Mouse (Mus musculus): ENCODE results near the gene Lmntd1. TPM values are rescaled to one million over a fixed set of nuclear protein-coding genes. Genes with fewer than 3 reads are reported as not detected.

Gene Lmntd1
- polyA plus RNA-seq (2015; fragmentation: Nextera tagmentation; extraction: Ambion mirVana), result 0.50 and 0.83 TPM in 2 replicates

GRCm38 (mm10) chr6:145614219-145614618 is at the start of gene Lmntd1:
Lmntd1 (minus strand) TSS chr6:145614319.
- Histone ChIP-seq H3K9me3 (no peaks in the 10 kb centered on the region), H3K36me3 (no peaks in the 10 kb centered on the region), H3K4me3 (no peak within 1 kb of the TSS), H3K9ac (replicated peaks) (no peak within 1 kb of the TSS), H3K27me3 (no peaks in the 10 kb centered on the region), H3K4me1 (no peaks in the 10 kb centered on the region), H3K27ac (replicated peaks) (no peak within 1 kb of the TSS), H3K4me2 (replicated peaks) (no peak within 1 kb of the TSS)
- WGBS, result 92% methylated on average over 7 of the region's 7 CpGs
- ATAC-seq (replicated peaks), result no peak

- Histone ChIP-seq H3K4me1 (no peaks in the 10 kb centered on the region), H3K27ac (replicated peaks) (no peak overlapping the region), H3K27me3 (no peaks in the 10 kb centered on the region), H3K9me3 (no peaks in the 10 kb centered on the region), H3K4me2 (replicated peaks) (no peak overlapping the region), H3K9ac (replicated peaks) (no peak overlapping the region), H3K4me3 (no peak overlapping the region), H3K36me3 (no peaks in the 10 kb centered on the region)
- WGBS, result 83% methylated on average over 11 of the region's 11 CpGs
- ATAC-seq (replicated peaks), result no peak
These were observed 46.8 kb upstream of the Lmntd1 start for GRCm38 (mm10) chr6:145660943-145661342.

- Histone ChIP-seq H3K27me3 (no peaks in the 10 kb centered on the region), H3K9ac (replicated peaks) (no peak overlapping the region), H3K4me1 (no peaks in the 10 kb centered on the region), H3K27ac (replicated peaks) (no peak overlapping the region), H3K4me2 (replicated peaks) (no peak overlapping the region), H3K36me3 (no peaks in the 10 kb centered on the region), H3K4me3 (no peak overlapping the region), H3K9me3 (no peaks in the 10 kb centered on the region)
- 76% methylated on average over 6 of the region's 6 CpGs for WGBS
- no peak for ATAC-seq (replicated peaks)
These were observed 45.0 kb upstream of the Lmntd1 start for GRCm38 (mm10) chr6:145659116-145659515.

- no peak for ATAC-seq (replicated peaks)
- H3K4me2 ChIP-seq (replicated peaks), result no peak overlapping the region
- 81% methylated on average over 15 of the region's 15 CpGs for WGBS
These were observed 42.8 kb upstream of the Lmntd1 start for GRCm38 (mm10) chr6:145656740-145657591.

GRCm38 (mm10) chr6:145655678-145656077 is 41.6 kb upstream of the Lmntd1 start:
- Histone ChIP-seq H3K9ac (replicated peaks) (no peak overlapping the region), H3K27ac (replicated peaks) (no peak overlapping the region), H3K27me3 (no peaks in the 10 kb centered on the region), H3K4me3 (no peak overlapping the region), H3K9me3 (no peaks in the 10 kb centered on the region), H3K36me3 (no peaks in the 10 kb centered on the region), H3K4me2 (replicated peaks) (no peak overlapping the region), H3K4me1 (0 out of 2 replicates have a peak, but pooled peaks cover 4% of the 10 kb centered on the region)
- 94% methylated on average over 1 of the region's 1 CpGs for WGBS
- ATAC-seq (replicated peaks), result no peak

More at GRCm38 (mm10) chr6:145656740-145657591, 42.8 kb upstream of the Lmntd1 start:
- H3K4me3 ChIP-seq, result no peak overlapping the region
- H3K4me1 ChIP-seq, result 0 out of 2 replicates have a peak, but pooled peaks cover 4% of the 10 kb centered on the region
- no peaks in the 10 kb centered on the region for H3K36me3 ChIP-seq
- no peak overlapping the region for H3K27ac ChIP-seq (replicated peaks)
- H3K9ac ChIP-seq (replicated peaks), result no peak overlapping the region
- H3K27me3 ChIP-seq, result no peaks in the 10 kb centered on the region
- no peaks in the 10 kb centered on the region for H3K9me3 ChIP-seq

- Histone ChIP-seq H3K36me3 (no peaks in the 10 kb centered on the region), H3K4me2 (replicated peaks) (no peak overlapping the region), H3K9ac (replicated peaks) (no peak overlapping the region), H3K27me3 (no peaks in the 10 kb centered on the region), H3K4me1 (0 out of 2 replicates have a peak, but pooled peaks cover 4% of the 10 kb centered on the region), H3K4me3 (no peak overlapping the region), H3K9me3 (no peaks in the 10 kb centered on the region), H3K27ac (replicated peaks) (no peak overlapping the region)
- WGBS, result 70% methylated on average over 8 of the region's 8 CpGs
- ATAC-seq (replicated peaks), result no peak; the same call in 1 of the 2 replicates
These were observed 40.1 kb upstream of the Lmntd1 start for GRCm38 (mm10) chr6:145654062-145654836.

- WGBS, result 66% methylated on average over 5 of the region's 5 CpGs
These were observed 39.5 kb upstream of the Lmntd1 start for GRCm38 (mm10) chr6:145653626-145654025.

GRCm38 (mm10) chr6:145652986-145653385 is 38.9 kb upstream of the Lmntd1 start:
- H3K4me1 ChIP-seq, result 0 out of 2 replicates have a peak, but pooled peaks cover 4% of the 10 kb centered on the region
- H3K4me2 ChIP-seq (replicated peaks), result no peak overlapping the region
- ATAC-seq (replicated peaks), result no peak
- no peaks in the 10 kb centered on the region for H3K36me3 ChIP-seq
- no peaks in the 10 kb centered on the region for H3K9me3 ChIP-seq
- no peak overlapping the region for H3K9ac ChIP-seq (replicated peaks)
- no peak overlapping the region for H3K27ac ChIP-seq (replicated peaks)
- 80% methylated on average over 5 of the region's 5 CpGs for WGBS
- H3K4me3 ChIP-seq, result no peak overlapping the region
- H3K27me3 ChIP-seq, result no peaks in the 10 kb centered on the region

More at GRCm38 (mm10) chr6:145653626-145654025, 39.5 kb upstream of the Lmntd1 start:
- no peak overlapping the region for H3K27ac ChIP-seq (replicated peaks)
- H3K4me3 ChIP-seq, result no peak overlapping the region
- H3K4me1 ChIP-seq, result 0 out of 2 replicates have a peak, but pooled peaks cover 4% of the 10 kb centered on the region
- ATAC-seq (replicated peaks), result no peak
- H3K9ac ChIP-seq (replicated peaks), result no peak overlapping the region
- H3K4me2 ChIP-seq (replicated peaks), result no peak overlapping the region
- no peaks in the 10 kb centered on the region for H3K27me3 ChIP-seq
- no peaks in the 10 kb centered on the region for H3K36me3 ChIP-seq
- H3K9me3 ChIP-seq, result no peaks in the 10 kb centered on the region

GRCm38 (mm10) chr6:145651976-145652375 is 37.9 kb upstream of the Lmntd1 start:
- 81% methylated on average over 2 of the region's 2 CpGs for WGBS
- H3K27ac ChIP-seq (replicated peaks), result no peak overlapping the region
- no peak overlapping the region for H3K4me3 ChIP-seq
- no peaks in the 10 kb centered on the region for H3K27me3 ChIP-seq
- no peak overlapping the region for H3K4me2 ChIP-seq (replicated peaks)
- H3K9ac ChIP-seq (replicated peaks), result no peak overlapping the region
- no peaks in the 10 kb centered on the region for H3K9me3 ChIP-seq
- H3K36me3 ChIP-seq, result no peaks in the 10 kb centered on the region
- H3K4me1 ChIP-seq, result 0 out of 2 replicates have a peak, but pooled peaks cover 4% of the 10 kb centered on the region
- no peak for ATAC-seq (replicated peaks)

- WGBS, result 86% methylated on average over 4 of the region's 4 CpGs
- ATAC-seq (replicated peaks), result no peak
These were observed 26.9 kb upstream of the Lmntd1 start for GRCm38 (mm10) chr6:145640971-145641506.

GRCm38 (mm10) chr6:145638248-145638647 is 24.1 kb upstream of the Lmntd1 start:
- H3K36me3 ChIP-seq, result no peaks in the 10 kb centered on the region
- no peak overlapping the region for H3K4me3 ChIP-seq
- WGBS, result 71% methylated on average over 6 of the region's 6 CpGs
- H3K27ac ChIP-seq (replicated peaks), result no peak overlapping the region
- H3K27me3 ChIP-seq, result no peaks in the 10 kb centered on the region
- no peaks in the 10 kb centered on the region for H3K4me1 ChIP-seq
- H3K4me2 ChIP-seq (replicated peaks), result no peak overlapping the region
- H3K9me3 ChIP-seq, result no peaks in the 10 kb centered on the region
- no peak for ATAC-seq (replicated peaks)
- H3K9ac ChIP-seq (replicated peaks), result no peak overlapping the region

More at GRCm38 (mm10) chr6:145640971-145641506, 26.9 kb upstream of the Lmntd1 start:
- Histone ChIP-seq H3K4me3 (no peak overlapping the region), H3K9ac (replicated peaks) (no peak overlapping the region), H3K4me1 (no peaks in the 10 kb centered on the region), H3K27me3 (no peaks in the 10 kb centered on the region), H3K36me3 (no peaks in the 10 kb centered on the region), H3K4me2 (replicated peaks) (no peak overlapping the region), H3K27ac (replicated peaks) (no peak overlapping the region), H3K9me3 (no peaks in the 10 kb centered on the region)

- Histone ChIP-seq H3K9me3 (no peaks in the 10 kb centered on the region), H3K4me3 (no peak overlapping the region), H3K36me3 (no peaks in the 10 kb centered on the region), H3K4me2 (replicated peaks) (no peak overlapping the region), H3K4me1 (no peaks in the 10 kb centered on the region), H3K9ac (replicated peaks) (no peak overlapping the region), H3K27me3 (no peaks in the 10 kb centered on the region), H3K27ac (replicated peaks) (no peak overlapping the region)
- WGBS, result 90% methylated on average over 4 of the region's 4 CpGs
- no peak for ATAC-seq (replicated peaks)
These were observed 22.6 kb upstream of the Lmntd1 start for GRCm38 (mm10) chr6:145636682-145637081.
